Mouse (Mus musculus) midbrain, postnatal 0 days (tissue): Measurements from ENCODE around the gene Gjc1. TPM values are rescaled to one million over a fixed set of nuclear protein-coding genes. Genes with fewer than 3 reads are reported as not detected.

Source experiments
- ATAC-seq: fragments of 200-750 bp; cut with Nextera tagmentation; 2 replicates; pipeline ENCODE4 v1.8.0; 2017; ENCODE audit warnings: moderate number of reproducible peaks, mild to moderate bottlenecking, moderate TSS enrichment, moderate library complexity; ENCODE audit not compliant: low FRiP score
- DNase-seq: peaks from one replicate; pipeline ENCODE4 v3.0.0-alpha.2; 2015; ENCODE audit warnings: low spot score
- H3K27ac ChIP-seq: fragments of 300-500 bp; sonication (generic); 2 replicates; pipeline ENCODE4 v1.5.1; 2014; ENCODE audit warnings: low read depth, mild to moderate bottlenecking, low read length, mixed read lengths
- H3K27me3 ChIP-seq: fragments of 300-500 bp; sonication (generic); 2 replicates; pipeline ENCODE4 v1.6.1; 2014; ENCODE audit warnings: low read length, control low read depth, mixed read lengths; ENCODE audit not compliant: insufficient read depth
- H3K36me3 ChIP-seq: fragments of 300-500 bp; sonication (generic); 2 replicates; pipeline ENCODE4 v1.6.1; 2014; ENCODE audit warnings: low read length, control low read depth, mixed read lengths; ENCODE audit not compliant: insufficient read depth
- H3K4me1 ChIP-seq: fragments of 300-500 bp; sonication (generic); 2 replicates; pipeline ENCODE4 v1.6.1; 2014; ENCODE audit warnings: mild to moderate bottlenecking, control low read depth, antibody characterized with exemption, low read length, mixed read lengths; ENCODE audit not compliant: insufficient read depth
- H3K4me2 ChIP-seq: fragments of 300-500 bp; sonication (generic); 2 replicates; pipeline ENCODE4 v1.6.1; 2014; ENCODE audit warnings: low read depth, mild to moderate bottlenecking, low read length, mixed read lengths; ENCODE audit not compliant: poor library complexity, severe bottlenecking
- H3K4me3 ChIP-seq: fragments of 300-500 bp; sonication (generic); 2 replicates; pipeline ENCODE4 v1.5.1; 2014; ENCODE audit warnings: low read depth, mild to moderate bottlenecking, low read length, moderate library complexity
- H3K9ac ChIP-seq: fragments of 300-500 bp; sonication (generic); replicated peaks from 2 replicates; pipeline ENCODE4 v1.6.1; 2014; ENCODE audit warnings: mild to moderate bottlenecking, low read length, moderate library complexity, mixed read lengths; ENCODE audit not compliant: poor library complexity, severe bottlenecking
- H3K9me3 ChIP-seq: fragments of 300-500 bp; sonication (generic); 2 replicates; pipeline ENCODE4 v1.6.1; 2016; ENCODE audit warnings: low read length, control low read depth
- CTCF ChIP-seq: IDR thresholded peaks from 2 replicates; pipeline ENCODE4 v1.5.1; 2016; ENCODE audit warnings: antibody characterized with exemption, mild to moderate bottlenecking
- WGBS: fragments of 180-500 bp; shearing (Covaris S2); extraction: QIAGEN DNeasy Blood & Tissue Kit; methylation state at CpG from one replicate; pipeline ENCODE4 v1.1.7; 2014; 5-methylcytosine and 5-hydroxymethylcytosine counted together
- polyA plus RNA-seq: library from polyadenylated mRNA; unstranded; fragments of >200 nt; fragmentation: Nextera tagmentation; extraction: Ambion mirVana; gene quantifications from 2 replicates; pipeline ENCODE4 v1.2.1, GENCODE M21; 2015
- total RNA-seq: library from RNA; depleted of rRNA; stranded (reverse); fragments of >200 nt; gene quantifications from 2 replicates; pipeline ENCODE4 v1.2.3, GENCODE M21; 2014; rRNA removed

The Gjc1 gene
- total and polyA plus RNA-seq, 2 experiments from 2014 or later = 14.8 to 18.8 TPM

GRCm38 (mm10) chr11:102749712-102750111, 69.8 kb downstream of the Gjc1 start:
- Histone ChIP-seq H3K27ac (no peak overlapping the region), H3K9ac (no peak overlapping the region), H3K4me1 (peaks cover 10% of the 10 kb centered on the region), H3K27me3 (no peaks in the 10 kb centered on the region), H3K4me3 (no peak overlapping the region), H3K9me3 (no peaks in the 10 kb centered on the region), H3K4me2 (no peak overlapping the region), H3K36me3 (no peaks in the 10 kb centered on the region)
- ATAC-seq (no peak), DNase-seq (no peak)
- WGBS = 66% methylated on average over 2 of the region's 2 CpGs
- TF ChIP-seq CTCF = no peak

Other genes with a start within 250 kb of the Gjc1 start
- gene Gm11627, start 240.2 kb downstream of the Gjc1 start, total RNA-seq = 1.1 and 3.5 TPM in 2 replicates
- gene Gm11627, start 240.2 kb downstream of the Gjc1 start, polyA plus RNA-seq = 4.6 and 5.8 TPM in 2 replicates
- 16.8 and 17.3 TPM in 2 replicates for gene Fzd2, start 215.3 kb downstream of the Gjc1 start, total RNA-seq
- 3.9 and 4.5 TPM in 2 replicates for gene Fzd2, start 215.3 kb downstream of the Gjc1 start, polyA plus RNA-seq
- gene Meioc, start 156.0 kb downstream of the Gjc1 start, total RNA-seq = not detected in 2 replicates
- 0.21 and 0.23 TPM in 2 replicates for gene Meioc, start 156.0 kb downstream of the Gjc1 start, polyA plus RNA-seq
- gene Ccdc43, start 121.9 kb downstream of the Gjc1 start, total RNA-seq = 23.9 and 31.0 TPM in 2 replicates
- 33.8 and 35.1 TPM in 2 replicates for gene Ccdc43, start 121.9 kb downstream of the Gjc1 start, polyA plus RNA-seq
- gene Adam11, start 58.3 kb downstream of the Gjc1 start, total RNA-seq = 43.8 and 46.9 TPM in 2 replicates
- 21.5 and 22.3 TPM in 2 replicates for gene Adam11, start 58.3 kb downstream of the Gjc1 start, polyA plus RNA-seq
- gene Higd1b, start 16.1 kb upstream of the Gjc1 start, total RNA-seq = 12.3 and 12.8 TPM in 2 replicates
- gene Higd1b, start 16.1 kb upstream of the Gjc1 start, polyA plus RNA-seq = 13.1 and 15.3 TPM in 2 replicates
- 63.0 and 69.8 TPM in 2 replicates for gene Eftud2, start 61.3 kb upstream of the Gjc1 start, total RNA-seq
- 104 and 105 TPM in 2 replicates for gene Eftud2, start 61.3 kb upstream of the Gjc1 start, polyA plus RNA-seq
- gene Ccdc103, start 61.5 kb upstream of the Gjc1 start, total RNA-seq = 0.33 and 1.6 TPM in 2 replicates
- 1.7 and 1.8 TPM in 2 replicates for gene Ccdc103, start 61.5 kb upstream of the Gjc1 start, polyA plus RNA-seq
- not detected in 2 replicates for gene Fam187a, start 65.5 kb upstream of the Gjc1 start, total RNA-seq
- 0.12 TPM in 1 of 2 replicates, not detected in the other for gene Fam187a, start 65.5 kb upstream of the Gjc1 start, polyA plus RNA-seq
- gene Gfap, start 81.2 kb upstream of the Gjc1 start, total RNA-seq = 19.5 and 36.4 TPM in 2 replicates
- 20.6 and 24.3 TPM in 2 replicates for gene Gfap, start 81.2 kb upstream of the Gjc1 start, polyA plus RNA-seq
- 3.8 and 6.3 TPM in 2 replicates for gene Kif18b, start 105.4 kb upstream of the Gjc1 start, total RNA-seq
- 0.46 and 0.60 TPM in 2 replicates for gene Kif18b, start 105.4 kb upstream of the Gjc1 start, polyA plus RNA-seq
- 45.6 and 52.8 TPM in 2 replicates for gene C1ql1, start 127.0 kb upstream of the Gjc1 start, total RNA-seq
- gene C1ql1, start 127.0 kb upstream of the Gjc1 start, polyA plus RNA-seq = 15.8 and 16.9 TPM in 2 replicates
- gene Nmt1, start 208.5 kb upstream of the Gjc1 start, total RNA-seq = 48.6 and 56.3 TPM in 2 replicates
- gene Nmt1, start 208.5 kb upstream of the Gjc1 start, polyA plus RNA-seq = 39.1 and 40.5 TPM in 2 replicates
- gene Dcakd, start 208.6 kb upstream of the Gjc1 start, total RNA-seq = 154 and 191 TPM in 2 replicates
- gene Dcakd, start 208.6 kb upstream of the Gjc1 start, polyA plus RNA-seq = 165 and 173 TPM in 2 replicates